Mouse (Mus musculus): Measurements from ENCODE around the gene F11.

The F11 gene

DNA sequence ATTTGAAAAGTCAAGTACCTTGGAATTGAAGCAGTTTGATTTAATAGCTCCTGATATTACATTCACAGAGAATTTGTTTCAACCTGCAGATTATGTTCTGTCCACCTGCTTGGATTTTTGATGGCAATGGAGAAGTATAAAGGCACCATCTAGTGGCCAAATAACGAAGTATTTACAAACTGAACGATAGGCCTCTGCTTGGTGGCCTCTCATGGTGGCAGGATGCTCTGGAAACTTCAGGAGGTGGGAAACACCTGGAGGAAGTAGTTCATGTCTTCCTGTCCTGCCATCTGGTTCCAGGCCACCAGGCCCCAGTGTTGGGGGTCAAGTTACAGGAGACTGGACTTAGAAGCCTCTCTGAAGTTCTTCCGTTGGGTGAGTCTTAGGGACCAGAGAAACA lies 23.5 kb downstream of the F11 start:
- DNase-seq, result peak; percentile 26 to 48

- DNase-seq, result peak; percentile 5 to 45
Measured at GRCm38 (mm10) chr8:45236164-45236912, 25.5 kb downstream of the F11 start.

DNA sequence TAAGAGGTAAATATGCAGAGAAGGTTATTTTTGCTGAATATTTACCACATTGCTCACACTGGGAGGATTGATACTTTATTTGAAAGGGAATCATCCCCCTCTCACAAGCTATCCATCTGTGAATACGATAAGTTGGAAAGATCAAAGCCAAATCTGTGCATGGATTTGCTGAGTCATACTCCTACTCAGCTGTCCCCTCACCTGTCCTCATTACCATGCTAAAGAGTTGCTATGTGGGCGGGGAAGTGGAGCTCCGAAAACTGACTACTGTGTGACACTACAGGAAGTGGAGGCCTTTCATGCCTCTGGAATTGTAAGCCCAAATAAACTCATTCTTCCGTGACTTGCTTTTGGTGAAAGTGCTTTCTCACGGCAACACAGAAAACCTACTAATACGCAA lies 26.6 kb downstream of the F11 start:
- DNase-seq, result no peak

- DNase-seq, result no peak
Measured at GRCm38 (mm10) chr8:45233256-45233655, 28.6 kb downstream of the F11 start.

DNA sequence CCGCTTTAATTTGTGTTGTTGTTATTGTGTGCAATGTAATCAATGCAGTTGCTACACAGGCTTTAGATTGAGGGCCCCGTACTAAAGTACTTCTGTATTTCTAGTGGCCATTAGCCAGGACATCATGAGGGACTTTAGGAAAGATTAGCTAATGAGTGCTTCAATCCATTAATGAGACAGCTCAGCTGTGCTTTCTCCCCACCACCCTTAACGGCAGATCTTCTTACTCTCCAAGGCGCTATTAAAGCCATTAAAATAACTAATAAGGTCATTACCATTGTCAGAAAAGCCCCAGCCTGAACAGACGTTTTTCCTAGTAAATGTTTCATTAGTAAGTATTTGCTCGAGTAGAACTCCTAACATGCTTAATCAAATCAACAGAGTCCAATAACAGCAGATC lies 59.4 kb downstream of the F11 start:
- DNase-seq, result no peak

- DNase-seq, result peak; percentile 4 to 9
Measured at GRCm38 (mm10) chr8:45201605-45202004, 60.2 kb downstream of the F11 start.

- DNase-seq, result no peak
Measured at GRCm38 (mm10) chr8:45197294-45197693, 64.5 kb downstream of the F11 start.

GRCm38 (mm10) chr8:45195954-45196526 lies 65.8 kb downstream of the F11 start:
- no peak for DNase-seq

Measured in cerebellum, adult 18-20 months (tissue).